Mouse (Mus musculus): ENCODE measurements around the gene Trarg1. TPM values are rescaled to one million over a fixed set of nuclear protein-coding genes. Genes with fewer than 3 reads are reported as not detected.

Gene Trarg1
- polyA plus RNA-seq, 2 experiments from 2014 or later, result 0.56 TPM; not detected in 1

- no peak for ATAC-seq
Measured at GRCm38 (mm10) chr11:76674704-76675103, 4.9 kb upstream of the Trarg1 start.

- ATAC-seq, result no peak
Measured at GRCm38 (mm10) chr11:76685604-76686003, 6.0 kb downstream of the Trarg1 start.

GRCm38 (mm10) chr11:76692096-76692495 is 12.5 kb downstream of the Trarg1 start:
- no peak for ATAC-seq

- ATAC-seq, result no peak
Measured at GRCm38 (mm10) chr11:76695810-76696209, 16.2 kb downstream of the Trarg1 start.

GRCm38 (mm10) chr11:76699626-76700025 is 20.0 kb downstream of the Trarg1 start:
- no peak for ATAC-seq

- no peak for ATAC-seq
Measured at GRCm38 (mm10) chr11:76707656-76708055, 28.0 kb downstream of the Trarg1 start.

GRCm38 (mm10) chr11:76708066-76708465 is 28.5 kb downstream of the Trarg1 start:
- no peak for ATAC-seq

GRCm38 (mm10) chr11:76708881-76709280 is 29.3 kb downstream of the Trarg1 start:
- ATAC-seq, result no peak

GRCm38 (mm10) chr11:76709625-76710452 is 30.2 kb downstream of the Trarg1 start:
- no peak for ATAC-seq

- no peak for ATAC-seq
Measured at GRCm38 (mm10) chr11:76717000-76717399, 37.4 kb downstream of the Trarg1 start.

GRCm38 (mm10) chr11:76723911-76724310 is 44.3 kb downstream of the Trarg1 start:
- no peak for ATAC-seq

- no peak for ATAC-seq
Measured at GRCm38 (mm10) chr11:76728093-76728492, 48.5 kb downstream of the Trarg1 start.

GRCm38 (mm10) chr11:76730650-76731049 is 51.0 kb downstream of the Trarg1 start:
- no peak for ATAC-seq

- ATAC-seq, result peak; percentile 89
Measured at GRCm38 (mm10) chr11:76734560-76734959, 55.0 kb downstream of the Trarg1 start.

- peak; percentile 28 for ATAC-seq
Measured at GRCm38 (mm10) chr11:76735753-76736324, 56.2 kb downstream of the Trarg1 start.

GRCm38 (mm10) chr11:76739125-76739524 is 59.5 kb downstream of the Trarg1 start:
- no peak for ATAC-seq

GRCm38 (mm10) chr11:76742511-76742910 is 62.9 kb downstream of the Trarg1 start:
- no peak for ATAC-seq

- no peak for ATAC-seq
Measured at GRCm38 (mm10) chr11:76744550-76744949, 64.9 kb downstream of the Trarg1 start.

- ATAC-seq, result no peak
Measured at GRCm38 (mm10) chr11:76745921-76746320, 66.3 kb downstream of the Trarg1 start.

Other genes with a start within 250 kb of the Trarg1 start
- gene Abr, start 57.5 kb upstream of the Trarg1 start, polyA plus RNA-seq (2017; shearing (Covaris generic)), result 10 to 100 TPM; 14.4 to 14.8 TPM
- gene Bhlha9, start 7.3 kb upstream of the Trarg1 start, polyA plus RNA-seq (2017; shearing (Covaris generic)), result not detected
- gene Gosr1, start 83.8 kb downstream of the Trarg1 start, polyA plus RNA-seq (2017; shearing (Covaris generic)), result 10 to 100 TPM; 37.2 to 40.2 TPM
- 1 to 10 TPM; 4.8 to 6.1 TPM for gene Cpd, start 167.2 kb downstream of the Trarg1 start, polyA plus RNA-seq (2017; shearing (Covaris generic))
- 1 to 10 TPM; 1.8 to 2.5 TPM for gene Tmigd1, start 222.4 kb downstream of the Trarg1 start, polyA plus RNA-seq (2017; shearing (Covaris generic))
- gene Blmh, start 245.0 kb downstream of the Trarg1 start, polyA plus RNA-seq (2017; shearing (Covaris generic)), result 10 to 100 TPM; 77.1 to 98.7 TPM